Mouse (Mus musculus): Measurements from ENCODE around the gene Astn2. TPM values are rescaled to one million over a fixed set of nuclear protein-coding genes. Genes with fewer than 3 reads are reported as not detected.

Astn2 gene
- polyA plus RNA-seq (2014; fragmentation: Nextera tagmentation; extraction: Ambion mirVana) = 0.61 and 0.67 TPM in 2 replicates

- H3K9me3 ChIP-seq (ENCODE audit: control insufficient read depth, low read length) = no peaks in the 10 kb centered on the region
- no peak within 1 kb of the TSS for H3K27ac ChIP-seq (replicated peaks in 1 of 2; ENCODE audit: control insufficient read depth in 1 of 2, insufficient read depth in 1 of 2, low read depth in 2 of 2, low read length in 2 of 2)
- H3K4me2 ChIP-seq (ENCODE audit: low read length) = peak within 1 kb of the TSS; percentile 89
- peaks cover 5 to 6% of the 10 kb centered on the region in 2 experiments for H3K4me1 ChIP-seq (ENCODE audit: control insufficient read depth in 2 of 2, insufficient read depth in 2 of 2, low read length in 2 of 2)
- H3K27me3 ChIP-seq (ENCODE audit: control insufficient read depth, insufficient read depth, low read length) = peaks cover 53% of the 10 kb centered on the region
- H3K9ac ChIP-seq (ENCODE audit: low read length) = peak within 1 kb of the TSS; percentile 60
- under 1% methylated on average over 39 of the region's 56 CpGs for WGBS
- H3K36me3 ChIP-seq (ENCODE audit: control insufficient read depth, insufficient read depth, low read length) = no peaks in the 10 kb centered on the region
- peak within 1 kb of the TSS; percentile 64 to 86 for H3K4me3 ChIP-seq (ENCODE audit: control insufficient read depth in 1 of 2, insufficient read depth in 1 of 2, low read depth in 1 of 2, low read length in 2 of 2)
- no peak for ATAC-seq (ENCODE audit: insufficient number of reproducible peaks, insufficient read depth, low FRiP score, low read depth)
Measured at GRCm38 (mm10) chr4:66404201-66404711, at the start of gene Astn2. Gene Astn2 (minus strand): TSS chr4:66404611.

- 18% methylated on average over 3 of the region's 3 CpGs for WGBS
Measured at GRCm38 (mm10) chr4:66450115-66450514, 45.7 kb upstream of the Astn2 start.

DNA sequence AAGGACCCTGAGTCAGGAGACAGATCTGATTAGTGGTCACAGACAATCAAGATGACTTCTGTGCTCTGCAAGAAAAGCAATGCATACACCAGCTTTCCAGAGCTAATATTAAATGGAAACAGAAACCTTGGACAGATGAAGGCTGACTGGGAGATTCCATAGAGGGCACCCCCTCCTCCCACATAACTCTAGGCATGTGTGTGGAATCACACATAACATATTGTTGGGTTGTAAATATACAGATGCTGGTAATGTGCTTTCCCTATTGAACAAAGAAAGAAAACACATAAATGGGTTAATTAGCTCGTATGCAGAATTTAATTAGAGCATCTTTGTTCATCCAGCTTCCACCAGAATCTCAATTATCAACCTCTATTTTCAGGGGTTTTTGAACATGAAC is 26.8 kb upstream of the Astn2 start:
- H3K27me3 ChIP-seq (ENCODE audit: control insufficient read depth, insufficient read depth, low read length) = no peaks in the 10 kb centered on the region
- no peak overlapping the region for H3K4me2 ChIP-seq (ENCODE audit: low read length)
- H3K9me3 ChIP-seq (ENCODE audit: control insufficient read depth, low read length) = no peaks in the 10 kb centered on the region
- no peak overlapping the region for H3K27ac ChIP-seq (replicated peaks in 1 of 2; ENCODE audit: control insufficient read depth in 1 of 2, insufficient read depth in 1 of 2, low read depth in 2 of 2, low read length in 2 of 2)
- H3K4me3 ChIP-seq (ENCODE audit: control insufficient read depth in 1 of 2, insufficient read depth in 1 of 2, low read depth in 1 of 2, low read length in 2 of 2) = no peak overlapping the region
- 41% methylated on average over 1 of the region's 1 CpGs for WGBS
- H3K4me1 ChIP-seq (ENCODE audit: control insufficient read depth in 2 of 2, insufficient read depth in 2 of 2, low read length in 2 of 2) = no peaks in the 10 kb centered on the region
- H3K9ac ChIP-seq (ENCODE audit: low read length) = no peak overlapping the region
- no peaks in the 10 kb centered on the region for H3K36me3 ChIP-seq (ENCODE audit: control insufficient read depth, insufficient read depth, low read length)
- no peak for ATAC-seq (ENCODE audit: insufficient number of reproducible peaks, insufficient read depth, low FRiP score, low read depth)

More at GRCm38 (mm10) chr4:66450115-66450514, 45.7 kb upstream of the Astn2 start:
- peak overlapping the region in 1 of 2 experiments; percentile 37; a peak in 1 of 4 replicates for H3K27ac ChIP-seq (replicated peaks in 1 of 2; ENCODE audit: control insufficient read depth in 1 of 2, insufficient read depth in 1 of 2, low read depth in 2 of 2, low read length in 2 of 2)
- no peaks in the 10 kb centered on the region for H3K27me3 ChIP-seq (ENCODE audit: control insufficient read depth, insufficient read depth, low read length)
- no peak for ATAC-seq (ENCODE audit: insufficient number of reproducible peaks, insufficient read depth, low FRiP score, low read depth)
- no peak overlapping the region for H3K4me2 ChIP-seq (ENCODE audit: low read length)
- no peaks in the 10 kb centered on the region for H3K36me3 ChIP-seq (ENCODE audit: control insufficient read depth, insufficient read depth, low read length)
- H3K9ac ChIP-seq (ENCODE audit: low read length) = no peak overlapping the region
- no peak overlapping the region for H3K4me3 ChIP-seq (ENCODE audit: control insufficient read depth in 1 of 2, insufficient read depth in 1 of 2, low read depth in 1 of 2, low read length in 2 of 2)
- H3K4me1 ChIP-seq (ENCODE audit: control insufficient read depth in 2 of 2, insufficient read depth in 2 of 2, low read length in 2 of 2) = peaks cover 0 to 6% of the 10 kb centered on the region in 2 experiments; a peak in 2 of 4 replicates
- no peaks in the 10 kb centered on the region for H3K9me3 ChIP-seq (ENCODE audit: control insufficient read depth, low read length)

GRCm38 (mm10) chr4:66425804-66426203 is 21.4 kb upstream of the Astn2 start:
- Histone ChIP-seq H3K36me3 (ENCODE audit: control insufficient read depth, insufficient read depth, low read length) (no peaks in the 10 kb centered on the region), H3K27ac (replicated peaks in 1 of 2; ENCODE audit: control insufficient read depth in 1 of 2, insufficient read depth in 1 of 2, low read depth in 2 of 2, low read length in 2 of 2) (no peak overlapping the region), H3K4me2 (ENCODE audit: low read length) (no peak overlapping the region), H3K4me1 (ENCODE audit: control insufficient read depth in 2 of 2, insufficient read depth in 2 of 2, low read length in 2 of 2) (no peaks in the 10 kb centered on the region), H3K4me3 (ENCODE audit: control insufficient read depth in 1 of 2, insufficient read depth in 1 of 2, low read depth in 1 of 2, low read length in 2 of 2) (no peak overlapping the region), H3K27me3 (ENCODE audit: control insufficient read depth, insufficient read depth, low read length) (no peaks in the 10 kb centered on the region), H3K9me3 (ENCODE audit: control insufficient read depth, low read length) (no peaks in the 10 kb centered on the region), H3K9ac (ENCODE audit: low read length) (no peak overlapping the region)
- 79% methylated on average over 4 of the region's 4 CpGs for WGBS
- ATAC-seq (ENCODE audit: insufficient number of reproducible peaks, insufficient read depth, low FRiP score, low read depth) = 0 out of 2 replicates have a peak, but pooled peaks have one; percentile 47

- Histone ChIP-seq H3K9me3 (ENCODE audit: control insufficient read depth, low read length) (no peaks in the 10 kb centered on the region), H3K4me3 (ENCODE audit: control insufficient read depth in 1 of 2, insufficient read depth in 1 of 2, low read depth in 1 of 2, low read length in 2 of 2) (no peak overlapping the region), H3K9ac (ENCODE audit: low read length) (no peak overlapping the region), H3K4me2 (ENCODE audit: low read length) (no peak overlapping the region), H3K4me1 (ENCODE audit: control insufficient read depth in 2 of 2, insufficient read depth in 2 of 2, low read length in 2 of 2) (no peaks in the 10 kb centered on the region), H3K27me3 (ENCODE audit: control insufficient read depth, insufficient read depth, low read length) (no peaks in the 10 kb centered on the region), H3K36me3 (ENCODE audit: control insufficient read depth, insufficient read depth, low read length) (no peaks in the 10 kb centered on the region), H3K27ac (replicated peaks in 1 of 2; ENCODE audit: control insufficient read depth in 1 of 2, insufficient read depth in 1 of 2, low read depth in 2 of 2, low read length in 2 of 2) (no peak overlapping the region)
- no peak for ATAC-seq (ENCODE audit: insufficient number of reproducible peaks, insufficient read depth, low FRiP score, low read depth)
- 60% methylated on average over 8 of the region's 8 CpGs for WGBS
Measured at GRCm38 (mm10) chr4:66414778-66415177, 10.4 kb upstream of the Astn2 start.

DNA sequence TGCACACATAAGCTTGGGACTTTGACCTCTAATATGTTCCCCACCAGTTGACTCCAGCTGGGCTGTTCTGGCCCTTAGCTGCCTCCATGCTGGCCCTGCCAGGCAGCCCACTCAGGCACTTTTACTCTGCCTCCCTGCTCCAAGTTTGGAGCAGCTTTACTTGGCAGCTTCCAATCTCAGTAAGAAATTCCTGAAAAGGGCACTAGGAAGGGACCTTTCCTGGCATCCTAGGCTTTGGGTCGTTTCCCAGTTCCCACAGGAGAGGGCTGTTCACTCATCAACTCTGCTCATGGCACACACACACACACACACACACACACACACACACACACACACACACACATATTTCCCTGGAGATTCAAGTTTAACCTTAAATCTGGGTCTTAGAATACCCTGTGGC is 675 bp upstream of the Astn2 start:
- no peak for ATAC-seq (ENCODE audit: insufficient number of reproducible peaks, insufficient read depth, low FRiP score, low read depth)
- Histone ChIP-seq H3K4me3 (ENCODE audit: control insufficient read depth in 1 of 2, insufficient read depth in 1 of 2, low read depth in 1 of 2, low read length in 2 of 2) (no peak overlapping the region), H3K4me1 (ENCODE audit: control insufficient read depth in 2 of 2, insufficient read depth in 2 of 2, low read length in 2 of 2) (peaks cover 5 to 6% of the 10 kb centered on the region in 2 experiments), H3K27ac (replicated peaks in 1 of 2; ENCODE audit: control insufficient read depth in 1 of 2, insufficient read depth in 1 of 2, low read depth in 2 of 2, low read length in 2 of 2) (no peak overlapping the region), H3K9me3 (ENCODE audit: control insufficient read depth, low read length) (no peaks in the 10 kb centered on the region), H3K4me2 (ENCODE audit: low read length) (no peak overlapping the region), H3K27me3 (ENCODE audit: control insufficient read depth, insufficient read depth, low read length) (peaks cover 45% of the 10 kb centered on the region), H3K9ac (ENCODE audit: low read length) (no peak overlapping the region), H3K36me3 (ENCODE audit: control insufficient read depth, insufficient read depth, low read length) (no peaks in the 10 kb centered on the region)
- 27% methylated on average over 1 of the region's 1 CpGs for WGBS

DNA sequence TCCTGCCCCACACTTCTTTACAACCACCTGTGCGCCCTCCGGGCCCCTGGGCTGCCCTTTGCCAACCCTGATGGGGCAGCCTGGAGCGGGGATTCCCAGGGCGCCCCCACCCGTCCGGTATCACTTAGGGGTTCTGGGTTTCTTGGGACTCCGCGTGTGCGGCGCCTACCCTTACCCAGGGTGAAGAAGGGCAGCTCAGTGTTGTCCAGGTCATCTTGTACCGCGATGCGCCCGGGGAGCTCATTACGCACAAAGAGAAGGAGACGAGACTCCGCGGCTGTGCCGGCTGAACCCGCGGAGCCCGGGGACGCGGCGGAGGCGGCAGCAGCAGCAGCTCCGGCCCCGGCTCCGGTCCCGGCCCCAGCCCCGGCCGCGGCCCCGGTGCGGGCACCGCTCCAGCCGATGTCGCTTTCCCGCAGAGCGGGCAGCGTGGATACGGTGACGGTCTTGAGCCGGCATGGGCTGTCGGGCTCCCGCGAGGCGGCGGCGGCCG is 657 bp downstream of the Astn2 start:
- H3K4me3 ChIP-seq (ENCODE audit: control insufficient read depth in 1 of 2, insufficient read depth in 1 of 2, low read depth in 1 of 2, low read length in 2 of 2) = peak overlapping the region; percentile 64 to 86
- peak overlapping the region; percentile 60 for H3K9ac ChIP-seq (ENCODE audit: low read length)
- H3K36me3 ChIP-seq (ENCODE audit: control insufficient read depth, insufficient read depth, low read length) = no peaks in the 10 kb centered on the region
- no peaks in the 10 kb centered on the region for H3K9me3 ChIP-seq (ENCODE audit: control insufficient read depth, low read length)
- under 1% methylated on average over 40 of the region's 51 CpGs for WGBS
- H3K4me1 ChIP-seq (ENCODE audit: control insufficient read depth in 2 of 2, insufficient read depth in 2 of 2, low read length in 2 of 2) = peaks cover 5 to 6% of the 10 kb centered on the region in 2 experiments
- peaks cover 53% of the 10 kb centered on the region for H3K27me3 ChIP-seq (ENCODE audit: control insufficient read depth, insufficient read depth, low read length)
- H3K27ac ChIP-seq (replicated peaks in 1 of 2; ENCODE audit: control insufficient read depth in 1 of 2, insufficient read depth in 1 of 2, low read depth in 2 of 2, low read length in 2 of 2) = no peak overlapping the region
- H3K4me2 ChIP-seq (ENCODE audit: low read length) = peak overlapping the region; percentile 89
- ATAC-seq (ENCODE audit: insufficient number of reproducible peaks, insufficient read depth, low FRiP score, low read depth) = no peak

Data from heart, embryonic 14.5 days (tissue).